Mouse (Mus musculus): ENCODE measurements around the gene Ifne. TPM values are rescaled to one million over a fixed set of nuclear protein-coding genes. Genes with fewer than 3 reads are reported as not detected.

Ifne gene
- total and polyA plus RNA-seq, 3 experiments, result not detected

DNA sequence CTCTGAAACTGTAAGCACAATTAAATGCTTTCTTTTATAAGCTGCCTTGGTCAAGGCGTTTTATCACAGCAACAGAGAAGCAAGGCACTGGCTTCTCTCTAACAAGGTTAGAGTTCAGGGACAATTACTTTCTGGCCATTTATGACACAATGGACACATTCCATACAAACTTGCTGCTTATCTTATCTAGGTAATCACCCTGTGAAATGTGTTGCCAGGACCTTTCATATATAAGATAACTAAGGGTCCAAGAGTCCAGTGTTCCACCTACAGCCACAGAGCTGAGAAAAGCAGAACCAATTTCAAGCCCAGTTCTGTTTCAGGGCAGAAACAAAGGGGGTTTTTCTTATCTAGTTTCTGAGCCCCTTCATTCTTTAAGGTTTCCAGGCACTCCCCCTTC lies 46.1 kb upstream of the Ifne start:
- H3K27me3 ChIP-seq (ENCODE audit: control insufficient read depth in 1 of 2, insufficient read depth in 2 of 2, low read length in 2 of 2), result peaks cover 4 to 9% of the 10 kb centered on the region in 2 experiments
- no peak overlapping the region for H3K4me3 ChIP-seq (ENCODE audit: control insufficient read depth in 1 of 2, insufficient read depth in 1 of 2, low read depth in 2 of 2, low read length in 2 of 2)
- no peak overlapping the region for H3K27ac ChIP-seq (ENCODE audit: control insufficient read depth, low read depth, low read length)
- no peaks in the 10 kb centered on the region for H3K4me1 ChIP-seq (ENCODE audit: control insufficient read depth in 1 of 2, insufficient read depth in 2 of 2, low read length in 2 of 2)
- no peak for DNase-seq (ENCODE audit: low read depth, low spot score)
- H3K9ac ChIP-seq (ENCODE audit: control insufficient read depth, low read depth, low read length, poor library complexity, severe bottlenecking), result no peak overlapping the region
- TF ChIP-seq POLR2AphosphoS2 (IDR thresholded peaks at IDR 0.05; ENCODE audit: low read length) (no peak), GATA1 (IDR thresholded peaks at IDR 0.05; ENCODE audit: low read depth, low read length) (no peak), SIN3A (IDR thresholded peaks at IDR 0.05; ENCODE audit: low read length) (no peak), MAZ (IDR thresholded peaks at IDR 0.05; ENCODE audit: low read depth, low read length) (no peak), CHD2 (IDR thresholded peaks at IDR 0.05; ENCODE audit: low read length) (no peak), POLR2A (IDR thresholded peaks at IDR 0.05; ENCODE audit: control insufficient read depth in 1 of 2, insufficient read depth in 1 of 2, low read depth in 1 of 2, low read length in 2 of 2, poor library complexity in 1 of 2) (no peak), ZC3H11A (IDR thresholded peaks at IDR 0.05; ENCODE audit: low read depth, low read length) (no peak), MAFK (IDR thresholded peaks at IDR 0.05; ENCODE audit: borderline replicate concordance, low read depth, low read length) (no peak), E2F4 (IDR thresholded peaks at IDR 0.05; ENCODE audit: borderline replicate concordance, low read depth, low read length) (no peak), ZKSCAN1 (IDR thresholded peaks at IDR 0.05; ENCODE audit: low read depth, low read length) (no peak), ETS1 (IDR thresholded peaks at IDR 0.05; ENCODE audit: low read depth, low read length) (no peak)
- H3K36me3 ChIP-seq (ENCODE audit: control insufficient read depth in 1 of 2, insufficient read depth in 2 of 2, low read length in 2 of 2), result no peaks in the 10 kb centered on the region
- H3K9me3 ChIP-seq (replicated peaks; ENCODE audit: insufficient read depth, low read length), result no peaks in the 10 kb centered on the region
- H3K79me2 ChIP-seq (ENCODE audit: control insufficient read depth, insufficient read depth, low read length, poor library complexity), result no peaks in the 10 kb centered on the region

DNA sequence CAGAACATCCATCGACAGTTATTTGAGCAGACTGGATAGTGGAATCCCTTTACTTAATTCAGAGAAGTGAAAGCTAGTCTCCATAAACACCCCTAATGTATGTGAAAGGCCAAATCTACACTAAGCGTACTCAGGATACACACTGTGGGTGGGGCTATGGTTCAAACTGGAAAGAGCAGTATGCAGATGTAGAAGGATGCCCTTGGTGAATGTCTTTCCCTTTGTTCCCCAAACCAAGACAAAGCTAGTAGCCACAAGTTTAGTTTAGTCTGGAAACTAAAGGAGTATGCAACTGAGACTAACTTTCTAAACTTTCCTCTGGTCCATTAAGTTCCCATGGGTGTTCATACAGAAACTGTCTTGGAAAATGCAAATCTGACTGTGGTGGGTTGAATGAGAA lies 45.5 kb upstream of the Ifne start:
- H3K27ac ChIP-seq (ENCODE audit: control insufficient read depth, low read depth, low read length), result no peak overlapping the region
- H3K79me2 ChIP-seq (ENCODE audit: control insufficient read depth, insufficient read depth, low read length, poor library complexity), result no peaks in the 10 kb centered on the region
- H3K9me3 ChIP-seq (replicated peaks; ENCODE audit: insufficient read depth, low read length), result no peaks in the 10 kb centered on the region
- peaks cover 4 to 9% of the 10 kb centered on the region in 2 experiments for H3K27me3 ChIP-seq (ENCODE audit: control insufficient read depth in 1 of 2, insufficient read depth in 2 of 2, low read length in 2 of 2)
- no peak overlapping the region for H3K9ac ChIP-seq (ENCODE audit: control insufficient read depth, low read depth, low read length, poor library complexity, severe bottlenecking)
- TF ChIP-seq POLR2A (IDR thresholded peaks at IDR 0.05; ENCODE audit: control insufficient read depth in 1 of 2, insufficient read depth in 1 of 2, low read depth in 1 of 2, low read length in 2 of 2, poor library complexity in 1 of 2) (no peak), ELF1 (IDR thresholded peaks at IDR 0.05; ENCODE audit: low read depth, low read length) (no peak), BHLHE40 (IDR thresholded peaks at IDR 0.05; ENCODE audit: borderline replicate concordance, low read depth, low read length) (no peak), MAZ (IDR thresholded peaks at IDR 0.05; ENCODE audit: low read depth, low read length) (no peak), MYB (IDR thresholded peaks at IDR 0.05; ENCODE audit: low read depth, low read length) (no peak), CTCF (IDR thresholded peaks at IDR 0.05 in 2 of 3, conservative IDR thresholded peaks at IDR 0.05 in 1 of 3; ENCODE audit: control insufficient read depth in 1 of 3, insufficient read depth in 1 of 3, low read depth in 2 of 3, low read length in 3 of 3, poor library complexity in 1 of 3, severe bottlenecking in 1 of 3) (no peak), USF2 (IDR thresholded peaks at IDR 0.05; ENCODE audit: borderline replicate concordance in 1 of 2, insufficient read depth in 1 of 2, low read depth in 1 of 2, low read length in 2 of 2) (no peak), MEF2A (IDR thresholded peaks at IDR 0.05; ENCODE audit: extremely low read depth, insufficient replicate concordance, low read depth, low read length, poor library complexity, severe bottlenecking) (no peak), RAD21 (IDR thresholded peaks at IDR 0.05; ENCODE audit: low read depth, low read length) (no peak), CHD1 (IDR thresholded peaks at IDR 0.05; ENCODE audit: low read depth, low read length) (no peak)
- H3K4me1 ChIP-seq (ENCODE audit: control insufficient read depth in 1 of 2, insufficient read depth in 2 of 2, low read length in 2 of 2), result no peaks in the 10 kb centered on the region
- no peak for DNase-seq (ENCODE audit: low read depth, low spot score)
- no peak overlapping the region for H3K4me3 ChIP-seq (ENCODE audit: control insufficient read depth in 1 of 2, insufficient read depth in 1 of 2, low read depth in 2 of 2, low read length in 2 of 2)
- no peaks in the 10 kb centered on the region for H3K36me3 ChIP-seq (ENCODE audit: control insufficient read depth in 1 of 2, insufficient read depth in 2 of 2, low read length in 2 of 2)
